Mouse (Mus musculus) adrenal gland (tissue): ENCODE results near the gene Gm3676.
"Not testable (repeated sequence)": the region's sequence is repeated elsewhere in the genome, so short reads cannot be mapped to it uniquely, and the experiment has no call there.

Source experiments
- intact Hi-C: fragments of 180-260 bp; cut with DNase I; formaldehyde crosslinking; loops from one replicate; pipeline ENCODE4 v1.15.1; 2025
- long read RNA-seq, 2 experiments: library from polyadenylated mRNA; unstranded; transcript quantifications; one replicate each; pipeline ENCODE4 v2.0.0; 2020; ENCODE audit warnings: borderline replicate concordance in 1 of 2; ENCODE audit not compliant: insufficient replicate concordance in 1 of 2

Gm3676 gene
- long read RNA-seq, experiment 1, result 0 reads
- long read RNA-seq, experiment 2, result 0 reads

DNA sequence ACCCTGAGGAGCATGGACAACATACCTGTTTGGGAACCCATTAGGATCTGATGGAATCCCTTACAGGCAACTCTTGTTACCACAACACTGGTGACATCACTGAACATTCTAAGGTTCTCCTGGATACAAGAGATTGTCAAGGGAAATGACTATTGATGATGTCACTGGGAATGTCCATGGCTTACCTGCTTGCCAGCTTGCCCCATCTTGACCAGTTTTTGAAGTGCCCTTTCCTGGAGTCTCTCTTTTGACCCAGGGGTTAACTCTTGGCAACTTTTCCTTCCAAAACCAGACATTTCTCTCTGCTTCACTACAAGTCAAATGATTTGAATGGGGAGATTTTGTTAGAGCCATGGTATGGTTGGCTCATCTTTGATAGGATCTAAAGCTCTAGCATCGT, at the start of gene Gm3676:
Gm3676 (minus strand) TSS at position 101 of the 400 bp plus-strand sequence.
- intact Hi-C loops, result not testable (repeated sequence)

DNA sequence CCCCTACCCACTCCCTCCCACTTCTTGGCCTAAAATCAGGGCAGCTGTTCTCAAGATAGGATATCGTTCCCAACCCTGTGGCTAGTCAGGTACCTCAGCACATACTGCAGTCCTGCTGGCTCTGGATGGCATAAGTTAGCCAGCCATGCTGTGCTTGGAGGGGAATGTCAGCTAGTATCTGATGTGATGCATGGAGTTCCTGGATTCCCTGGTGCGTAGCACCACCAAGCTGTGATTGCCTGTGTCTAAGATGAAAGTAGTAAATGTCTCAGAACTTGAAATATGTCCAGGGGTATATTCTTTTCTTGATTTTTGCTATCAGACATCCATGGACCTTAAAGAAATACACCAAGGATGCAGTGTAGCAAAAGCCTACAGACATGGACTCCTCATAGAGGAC, 1.9 kb upstream of the Gm3676 start:
- intact Hi-C loops, result not testable (repeated sequence)

DNA sequence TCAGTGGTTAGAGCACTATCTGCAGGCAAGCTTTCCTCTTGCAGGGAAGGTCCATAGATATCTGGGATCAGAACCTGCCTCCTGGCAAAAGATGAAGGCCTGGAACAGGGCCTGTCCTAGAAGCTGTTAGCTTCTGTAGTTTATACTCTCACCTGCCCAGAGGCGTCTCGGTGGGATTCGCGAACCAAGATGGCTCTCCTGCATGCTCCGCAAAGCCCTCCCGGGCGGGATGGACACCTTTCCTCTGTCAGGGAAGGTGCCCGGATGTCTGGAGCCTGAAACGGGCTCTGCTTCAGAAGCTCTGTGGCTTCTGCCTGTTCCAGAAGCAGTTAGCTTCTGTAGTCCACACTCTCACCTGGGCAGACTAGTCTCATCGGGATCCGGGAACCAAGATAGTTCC, 16.1 kb downstream of the Gm3676 start:
- intact Hi-C loops, result not testable (repeated sequence)

DNA sequence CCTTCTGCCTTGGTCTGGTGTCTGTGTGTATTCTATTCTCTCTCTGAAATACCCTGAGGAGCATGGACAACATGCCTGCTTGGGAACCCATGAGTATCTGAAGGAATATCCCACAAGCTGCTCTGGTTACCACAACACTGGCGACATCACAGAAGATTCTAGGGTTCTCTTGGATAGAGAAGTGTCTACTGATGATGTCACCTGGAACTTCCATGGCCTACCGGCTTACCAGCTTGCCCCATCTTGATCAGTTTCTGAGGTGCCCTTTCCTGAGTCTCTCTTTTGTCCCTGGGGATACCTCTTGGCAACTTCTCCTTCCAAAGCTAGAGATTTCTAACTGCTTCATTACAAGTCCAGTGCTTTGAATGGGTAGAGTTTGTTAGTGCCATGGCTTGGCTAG, 21.8 kb downstream of the Gm3676 start, which contains the start of gene Gm3072:
Gm3072 (minus strand) TSS at position 101 of the 400 bp plus-strand sequence.
- intact Hi-C loops, result not testable (repeated sequence)

DNA sequence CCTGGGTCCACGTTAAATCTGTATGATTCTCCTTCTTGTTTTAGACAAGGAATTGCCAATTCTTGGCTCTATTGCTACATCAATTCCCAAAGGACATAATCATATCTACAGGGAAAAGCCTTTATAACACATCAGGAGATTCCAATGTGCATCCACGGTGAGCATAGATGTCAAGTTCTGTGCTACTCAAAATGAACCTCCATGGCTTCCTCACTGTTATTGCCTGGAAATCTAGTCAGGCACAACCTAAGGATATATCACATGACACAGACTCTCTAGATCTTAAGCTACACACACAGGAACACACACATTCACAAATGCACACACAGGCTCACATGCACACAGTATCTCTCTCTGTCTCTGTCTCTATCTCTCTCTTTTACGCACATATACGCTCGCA, 23.8 kb downstream of the Gm3676 start:
- intact Hi-C loops, result not testable (repeated sequence)

DNA sequence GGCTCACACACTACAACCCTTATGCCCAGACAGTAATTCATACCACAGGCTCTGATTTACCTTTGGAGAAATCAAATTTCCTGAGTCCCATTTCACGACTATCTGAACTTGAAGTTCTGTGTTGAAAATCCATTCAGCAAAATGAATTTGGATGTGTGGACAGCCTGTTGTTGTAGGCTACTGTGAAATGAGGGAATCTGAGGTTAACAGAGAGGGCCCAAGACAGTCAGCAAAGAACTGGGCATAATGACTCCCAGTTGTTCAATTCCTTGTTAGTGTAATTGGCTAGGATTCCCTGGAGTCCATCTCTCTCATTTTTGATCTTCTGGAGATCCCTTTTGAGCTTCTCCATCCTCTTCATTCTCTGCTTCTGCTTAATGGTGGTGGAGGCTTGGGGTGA, 35.6 kb downstream of the Gm3676 start:
- intact Hi-C loops, result not testable (repeated sequence)

DNA sequence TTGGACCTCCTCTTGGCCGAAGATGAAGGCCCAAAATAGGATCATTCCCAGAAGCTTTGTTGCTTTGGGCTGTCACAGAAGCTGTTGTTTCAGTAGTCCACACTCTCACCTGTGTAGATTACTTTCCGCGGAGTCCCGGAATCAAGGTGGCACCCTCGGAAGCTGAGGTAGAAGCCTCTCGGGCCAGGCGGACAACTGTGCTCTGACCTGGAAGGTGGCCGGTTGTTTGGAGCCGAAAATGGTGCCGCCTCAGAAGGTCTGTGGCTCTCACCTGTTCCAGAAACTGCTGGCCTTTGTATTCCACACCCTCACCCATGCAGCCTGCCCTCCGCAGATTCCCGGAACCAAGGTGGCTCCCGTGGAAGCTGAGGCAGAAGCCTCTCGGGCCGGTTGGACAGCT, 45.4 kb downstream of the Gm3676 start:
- intact Hi-C loops, result not testable (repeated sequence)
